Mouse (Mus musculus): Measurements from ENCODE around the gene Nfat5. TPM values are rescaled to one million over a fixed set of nuclear protein-coding genes. Genes with fewer than 3 reads are reported as not detected.
A peak's percentile ranks its signal among the peaks of the same experiment; 100 is the strongest.

Gene Nfat5
- polyA plus RNA-seq (2011; ENCODE audit: insufficient read depth, insufficient read length, low read depth, missing spikeins) = 53.6 and 65.0 TPM in 2 replicates

DNA sequence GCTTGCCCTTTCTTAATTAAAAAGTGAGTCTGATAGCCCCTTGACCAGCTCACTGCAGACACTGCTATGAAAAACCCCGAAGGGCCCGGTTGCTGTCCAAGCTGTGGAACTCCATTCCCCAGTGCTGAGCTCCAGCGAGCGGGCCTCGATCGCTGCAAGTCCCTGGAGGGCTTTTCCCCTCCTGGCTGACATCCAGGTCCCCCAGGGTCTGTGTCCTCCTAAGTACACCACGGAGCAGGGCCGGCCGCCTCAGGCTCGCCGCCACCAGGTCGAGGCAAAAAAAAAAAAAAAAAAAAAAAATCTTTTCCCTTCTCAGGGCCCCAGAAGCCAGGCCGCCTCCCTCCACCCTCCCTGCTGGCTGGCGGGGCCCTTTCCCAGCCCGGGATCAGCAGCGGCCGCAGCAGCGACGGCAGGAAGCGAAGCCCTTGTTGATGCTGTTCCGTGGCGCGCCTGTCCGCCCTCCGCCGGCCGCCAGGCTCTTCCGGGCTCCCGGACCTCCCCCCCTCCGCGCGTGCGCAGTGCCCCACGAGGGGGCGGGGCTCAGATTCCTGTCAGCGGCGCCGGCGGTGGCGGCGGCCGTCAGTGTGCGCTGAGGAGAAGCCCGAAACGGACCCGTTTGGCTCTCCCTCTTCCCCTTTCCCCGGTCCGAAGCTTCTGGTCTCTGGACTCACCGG is at the start of gene Nfat5:
Gene Nfat5 (plus strand): TSS at position 543 of the 674 bp plus-strand sequence.
- peak within 1 kb of the TSS; percentile 97 for H3K27ac ChIP-seq (ENCODE audit: insufficient read depth, low read length)
- peak within 1 kb of the TSS; percentile 100 for H3K4me3 ChIP-seq (ENCODE audit: low read depth, low read length)
- TF ChIP-seq EP300 (IDR thresholded peaks at IDR 0.05; ENCODE audit: insufficient read depth, low read depth, low read length) = peak; percentile 44; the same call in 1 of the 2 replicates
- peak; percentile 44 for TF ChIP-seq POLR2A (IDR thresholded peaks at IDR 0.05; ENCODE audit: insufficient read depth, low read length)
- TF ChIP-seq CTCF (IDR thresholded peaks at IDR 0.05; ENCODE audit: low read depth, low read length) = no peak
- H3K27me3 ChIP-seq (ENCODE audit: control insufficient read depth, insufficient read depth, low read length, poor library complexity, severe bottlenecking) = no peaks in the 10 kb centered on the region
- H3K4me1 ChIP-seq (ENCODE audit: control insufficient read depth, insufficient read depth, low read length) = no peaks in the 10 kb centered on the region
- no peaks in the 10 kb centered on the region for H3K9me3 ChIP-seq (replicated peaks; ENCODE audit: control insufficient read depth, insufficient read depth, low read length, poor library complexity, severe bottlenecking)
- H3K36me3 ChIP-seq (ENCODE audit: control insufficient read depth, insufficient read depth, low read length, poor library complexity, severe bottlenecking) = no peaks in the 10 kb centered on the region; the same call in 1 of the 2 replicates
- H3K9ac ChIP-seq (ENCODE audit: low read depth, poor library complexity, severe bottlenecking) = peak within 1 kb of the TSS; percentile 100

DNA sequence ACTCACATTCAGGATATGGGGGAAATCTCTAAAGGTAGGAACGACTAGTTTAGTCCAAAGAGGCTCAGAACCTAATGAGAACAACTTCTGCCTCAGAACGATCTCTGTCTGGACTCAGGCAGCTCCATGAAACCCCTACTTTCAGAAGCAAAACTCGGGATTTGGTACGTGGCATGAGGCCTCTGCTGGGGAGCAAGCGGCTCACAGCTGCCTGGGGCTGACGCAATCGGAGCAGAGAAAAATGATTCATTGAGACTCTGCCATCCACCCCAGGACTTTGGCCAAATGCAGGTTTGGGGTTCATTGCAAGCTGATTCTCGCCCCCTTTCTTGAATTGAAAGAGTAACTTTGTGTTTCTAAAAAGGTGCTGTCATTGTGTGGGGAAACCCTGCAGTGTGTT is 49.1 kb upstream of the Nfat5 start:
- TF ChIP-seq POLR2A (IDR thresholded peaks at IDR 0.05; ENCODE audit: insufficient read depth, low read length) (no peak), EP300 (IDR thresholded peaks at IDR 0.05; ENCODE audit: insufficient read depth, low read depth, low read length) (no peak), CTCF (IDR thresholded peaks at IDR 0.05; ENCODE audit: low read depth, low read length) (no peak)
- Histone ChIP-seq H3K4me3 (ENCODE audit: low read depth, low read length) (no peak overlapping the region), H3K36me3 (ENCODE audit: control insufficient read depth, insufficient read depth, low read length, poor library complexity, severe bottlenecking) (no peaks in the 10 kb centered on the region), H3K27me3 (ENCODE audit: control insufficient read depth, insufficient read depth, low read length, poor library complexity, severe bottlenecking) (no peaks in the 10 kb centered on the region), H3K27ac (ENCODE audit: insufficient read depth, low read length) (no peak overlapping the region), H3K9me3 (replicated peaks; ENCODE audit: control insufficient read depth, insufficient read depth, low read length, poor library complexity, severe bottlenecking) (no peaks in the 10 kb centered on the region), H3K9ac (ENCODE audit: low read depth, poor library complexity, severe bottlenecking) (no peak overlapping the region), H3K4me1 (ENCODE audit: control insufficient read depth, insufficient read depth, low read length) (no peaks in the 10 kb centered on the region)

DNA sequence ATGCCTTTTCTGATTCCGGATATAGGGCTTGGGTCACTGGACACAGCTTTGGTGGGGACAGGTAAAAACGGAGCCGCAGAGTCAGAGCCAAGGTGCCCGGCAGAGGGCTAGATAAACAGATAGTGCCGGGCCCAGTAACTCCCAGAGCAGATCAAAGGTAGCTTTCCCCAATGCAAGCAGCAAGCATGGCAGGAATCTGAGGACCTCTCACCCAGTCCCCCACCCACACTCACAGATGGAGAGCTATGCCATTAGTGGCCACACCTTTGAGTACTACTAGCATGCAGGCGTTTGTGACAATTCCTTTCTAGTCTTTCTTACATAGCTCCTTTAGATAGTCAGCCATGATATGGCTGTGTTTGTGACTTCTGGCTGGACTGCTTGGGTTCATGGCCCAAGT is 44.8 kb upstream of the Nfat5 start:
- no peaks in the 10 kb centered on the region for H3K9me3 ChIP-seq (replicated peaks; ENCODE audit: control insufficient read depth, insufficient read depth, low read length, poor library complexity, severe bottlenecking)
- no peaks in the 10 kb centered on the region for H3K27me3 ChIP-seq (ENCODE audit: control insufficient read depth, insufficient read depth, low read length, poor library complexity, severe bottlenecking)
- no peak overlapping the region for H3K9ac ChIP-seq (ENCODE audit: low read depth, poor library complexity, severe bottlenecking)
- no peaks in the 10 kb centered on the region for H3K36me3 ChIP-seq (ENCODE audit: control insufficient read depth, insufficient read depth, low read length, poor library complexity, severe bottlenecking)
- H3K4me3 ChIP-seq (ENCODE audit: low read depth, low read length) = no peak overlapping the region
- H3K27ac ChIP-seq (ENCODE audit: insufficient read depth, low read length) = no peak overlapping the region
- TF ChIP-seq CTCF (IDR thresholded peaks at IDR 0.05; ENCODE audit: low read depth, low read length) = no peak
- no peak for TF ChIP-seq POLR2A (IDR thresholded peaks at IDR 0.05; ENCODE audit: insufficient read depth, low read length)
- TF ChIP-seq EP300 (IDR thresholded peaks at IDR 0.05; ENCODE audit: insufficient read depth, low read depth, low read length) = no peak
- H3K4me1 ChIP-seq (ENCODE audit: control insufficient read depth, insufficient read depth, low read length) = no peaks in the 10 kb centered on the region

DNA sequence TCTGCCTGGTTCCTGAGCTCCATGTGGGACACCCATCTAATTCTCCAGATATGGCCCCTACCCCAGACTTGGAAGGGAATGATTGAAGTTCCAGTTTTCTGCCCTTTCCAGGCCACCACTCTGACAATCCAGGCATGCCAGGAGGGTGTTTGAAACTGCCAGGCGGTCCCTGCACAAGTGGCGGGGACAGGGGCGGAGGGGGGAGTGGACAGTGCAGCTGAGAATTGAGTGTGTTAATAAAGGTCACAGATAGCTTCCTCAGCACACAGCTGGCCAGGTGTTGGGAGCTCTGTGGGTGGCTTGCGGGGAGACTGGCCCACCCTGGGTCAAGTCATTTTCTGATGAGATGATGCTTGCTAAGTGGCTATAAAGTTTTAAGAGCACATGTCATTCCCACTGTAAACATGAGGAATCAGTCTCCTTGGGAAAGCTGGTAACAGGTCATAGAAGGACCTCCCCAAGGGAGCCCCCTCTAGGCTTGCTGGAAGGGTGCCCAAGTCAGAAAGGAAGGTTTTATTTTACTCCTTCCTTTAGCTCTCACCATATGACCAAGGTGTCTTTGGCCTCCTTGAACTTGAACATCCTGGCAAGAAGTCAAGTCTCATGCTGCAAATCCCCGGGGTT is 41.7 kb upstream of the Nfat5 start:
- Histone ChIP-seq H3K4me3 (ENCODE audit: low read depth, low read length) (no peak overlapping the region), H3K27me3 (ENCODE audit: control insufficient read depth, insufficient read depth, low read length, poor library complexity, severe bottlenecking) (no peaks in the 10 kb centered on the region), H3K36me3 (ENCODE audit: control insufficient read depth, insufficient read depth, low read length, poor library complexity, severe bottlenecking) (no peaks in the 10 kb centered on the region), H3K4me1 (ENCODE audit: control insufficient read depth, insufficient read depth, low read length) (no peaks in the 10 kb centered on the region), H3K27ac (ENCODE audit: insufficient read depth, low read length) (no peak overlapping the region), H3K9me3 (replicated peaks; ENCODE audit: control insufficient read depth, insufficient read depth, low read length, poor library complexity, severe bottlenecking) (no peaks in the 10 kb centered on the region), H3K9ac (ENCODE audit: low read depth, poor library complexity, severe bottlenecking) (no peak overlapping the region)
- TF ChIP-seq POLR2A (IDR thresholded peaks at IDR 0.05; ENCODE audit: insufficient read depth, low read length) (no peak), CTCF (IDR thresholded peaks at IDR 0.05; ENCODE audit: low read depth, low read length) (no peak), EP300 (IDR thresholded peaks at IDR 0.05; ENCODE audit: insufficient read depth, low read depth, low read length) (no peak)

DNA sequence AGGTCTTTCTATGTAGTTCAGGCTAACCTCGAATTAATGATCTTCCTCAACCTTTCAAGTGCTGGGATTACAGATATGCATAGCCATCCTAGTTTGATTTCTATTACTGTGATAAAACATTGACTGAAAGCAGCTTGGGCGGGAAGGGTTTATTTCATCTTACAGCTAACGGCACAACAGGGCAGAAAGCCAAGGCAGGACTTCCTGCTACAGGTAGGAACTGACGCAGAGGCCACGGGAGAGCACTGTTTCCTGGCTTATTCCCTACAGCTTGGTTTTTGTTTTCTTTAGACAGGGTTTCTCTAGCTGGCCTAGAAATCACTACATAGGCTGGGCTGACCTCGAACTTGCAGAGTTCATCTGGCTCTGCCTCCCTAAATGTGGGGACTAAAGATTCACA is 40.1 kb upstream of the Nfat5 start:
- H3K9ac ChIP-seq (ENCODE audit: low read depth, poor library complexity, severe bottlenecking) = no peak overlapping the region
- TF ChIP-seq EP300 (IDR thresholded peaks at IDR 0.05; ENCODE audit: insufficient read depth, low read depth, low read length) = no peak
- no peak for TF ChIP-seq POLR2A (IDR thresholded peaks at IDR 0.05; ENCODE audit: insufficient read depth, low read length)
- no peak for TF ChIP-seq CTCF (IDR thresholded peaks at IDR 0.05; ENCODE audit: low read depth, low read length)
- H3K36me3 ChIP-seq (ENCODE audit: control insufficient read depth, insufficient read depth, low read length, poor library complexity, severe bottlenecking) = no peaks in the 10 kb centered on the region
- H3K9me3 ChIP-seq (replicated peaks; ENCODE audit: control insufficient read depth, insufficient read depth, low read length, poor library complexity, severe bottlenecking) = no peaks in the 10 kb centered on the region
- H3K4me1 ChIP-seq (ENCODE audit: control insufficient read depth, insufficient read depth, low read length) = no peaks in the 10 kb centered on the region
- no peaks in the 10 kb centered on the region for H3K27me3 ChIP-seq (ENCODE audit: control insufficient read depth, insufficient read depth, low read length, poor library complexity, severe bottlenecking)
- H3K27ac ChIP-seq (ENCODE audit: insufficient read depth, low read length) = no peak overlapping the region
- no peak overlapping the region for H3K4me3 ChIP-seq (ENCODE audit: low read depth, low read length)

DNA sequence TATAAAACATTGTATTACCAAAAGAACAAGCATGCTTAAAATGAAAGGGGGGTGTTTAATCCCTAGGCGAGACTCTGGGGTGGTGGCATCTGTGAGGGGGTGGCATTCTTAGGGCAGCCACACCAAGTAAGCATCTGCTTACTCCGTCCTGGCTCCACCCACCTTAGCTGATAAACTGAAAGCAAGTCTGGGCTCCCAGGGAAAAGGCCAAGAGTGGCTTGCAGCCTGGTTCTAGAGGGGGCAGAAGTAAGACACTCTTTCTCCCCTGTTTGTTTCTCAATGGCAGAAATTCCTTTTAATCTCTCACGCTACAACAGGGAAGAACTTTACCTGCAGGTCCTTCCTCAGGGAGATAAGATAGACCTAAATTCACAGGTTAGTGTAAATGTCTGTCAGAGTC is 38.9 kb upstream of the Nfat5 start:
- Histone ChIP-seq H3K9ac (ENCODE audit: low read depth, poor library complexity, severe bottlenecking) (peak overlapping the region; percentile 15; the same call in 1 of the 2 replicates), H3K27ac (ENCODE audit: insufficient read depth, low read length) (peak overlapping the region; percentile 13; the same call in 1 of the 2 replicates), H3K4me3 (ENCODE audit: low read depth, low read length) (no peak overlapping the region), H3K36me3 (ENCODE audit: control insufficient read depth, insufficient read depth, low read length, poor library complexity, severe bottlenecking) (no peaks in the 10 kb centered on the region), H3K4me1 (ENCODE audit: control insufficient read depth, insufficient read depth, low read length) (no peaks in the 10 kb centered on the region), H3K9me3 (replicated peaks; ENCODE audit: control insufficient read depth, insufficient read depth, low read length, poor library complexity, severe bottlenecking) (no peaks in the 10 kb centered on the region), H3K27me3 (ENCODE audit: control insufficient read depth, insufficient read depth, low read length, poor library complexity, severe bottlenecking) (no peaks in the 10 kb centered on the region)
- TF ChIP-seq POLR2A (IDR thresholded peaks at IDR 0.05; ENCODE audit: insufficient read depth, low read length) (no peak), CTCF (IDR thresholded peaks at IDR 0.05; ENCODE audit: low read depth, low read length) (no peak)

All from ES-Bruce4 (cell line).